Comparison of ENCODE assay signal across 24 mouse cellular contexts in the genomic region with DNA sequence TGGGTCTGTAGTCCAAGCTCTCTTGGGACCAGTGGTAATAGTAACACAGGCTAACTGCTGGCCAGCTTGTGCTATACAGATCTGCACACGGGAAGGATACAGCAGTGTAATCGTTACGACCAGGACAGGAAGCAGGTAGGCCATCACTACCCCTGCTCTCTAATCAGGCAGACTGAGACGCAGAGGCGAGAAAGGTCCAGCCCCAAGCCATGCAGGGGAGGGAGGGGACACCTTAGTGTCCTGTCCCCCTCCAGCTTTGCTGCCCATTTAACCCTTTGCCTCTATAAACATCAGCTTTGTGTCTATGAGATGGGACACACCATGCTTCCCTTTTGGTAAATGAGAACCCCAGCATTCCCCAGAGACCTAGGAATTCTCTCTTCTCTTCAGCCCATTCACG.
DNase-seq lines count a peak whose midpoint lies in the region; ATAC-seq and TF ChIP-seq lines count a peak whose summit lies in the region.
"Had no signal": no experiment of that assay in that cellular context is flagged by ENCODE, and none has a peak within 500 bp of the region (broad histone marks: within the 10 kb centered on the region; RNA-seq: fewer than 3 reads in every experiment).

No protein-coding gene starts in this region.

- no peak overlapping the region for H3K4me3 ChIP-seq in lung, embryonic 14.5 days (ENCODE audit: low read depth, low read length)
- no peak overlapping the region for H3K4me3 ChIP-seq in embryonic facial prominence, embryonic 10.5 days
- no peak overlapping the region for H3K4me3 ChIP-seq in intestine, postnatal 0 days (ENCODE audit: low read depth, low read length)
- H3K4me3 ChIP-seq: limb, embryonic 12.5 days; liver, embryonic 12.5 days; midbrain, embryonic 15.5 days; myocyte; neural tube, embryonic 13.5 days had no signal

- no peak overlapping the region for H3K9ac ChIP-seq in lung, embryonic 14.5 days
- H3K9ac ChIP-seq in intestine, postnatal 0 days (ENCODE audit: low read depth, low read length): no peak overlapping the region
- H3K9ac ChIP-seq: hindbrain, embryonic 14.5 days; limb, embryonic 12.5 days; liver, embryonic 12.5 days; liver, postnatal 0 days; midbrain, embryonic 15.5 days; neural tube, embryonic 13.5 days had no signal

- DNase-seq in lung, embryonic 14.5 days: no peak
- no peak for DNase-seq in lung, postnatal 4 days
- peak; percentile 74 for DNase-seq in 3T3-L1 (ENCODE audit: low read depth, low spot score)
- DNase-seq in embryonic facial prominence, embryonic 10.5 days (ENCODE audit: low spot score): no peak
- no peak for DNase-seq in embryo, embryonic 9.5 days (ENCODE audit: extremely low spot score)
- no peak for DNase-seq in T-cell, adult 2 months (ENCODE audit: low spot score)
- DNase-seq: cerebellum, adult 2 months; cerebellum, postnatal 14 days; heart, postnatal 4 days; kidney, adult 8-10 months; kidney, postnatal 10 days; liver, postnatal 0 days; right cerebral cortex, postnatal 4 days; thymus, adult 18-20 months; thymus, postnatal 25 days had no signal

- no peak for TF ChIP-seq CTCF in lung, embryonic 14.5 days (IDR thresholded peaks at IDR 0.05; ENCODE audit: low read depth)
- TF ChIP-seq CTCF in intestine, postnatal 0 days (IDR thresholded peaks at IDR 0.05; ENCODE audit: low read depth): no peak

- no peaks in the 10 kb centered on the region for H3K36me3 ChIP-seq in lung, embryonic 14.5 days (ENCODE audit: insufficient read depth)
- H3K36me3 ChIP-seq in embryonic facial prominence, embryonic 10.5 days (replicated peaks): no peaks in the 10 kb centered on the region
- H3K36me3 ChIP-seq in intestine, postnatal 0 days (ENCODE audit: control insufficient read depth, insufficient read depth): no peaks in the 10 kb centered on the region
- H3K36me3 ChIP-seq: limb, embryonic 12.5 days; liver, embryonic 12.5 days; midbrain, embryonic 15.5 days; neural tube, embryonic 13.5 days had no signal

- no peaks in the 10 kb centered on the region for H3K27me3 ChIP-seq in lung, embryonic 14.5 days (ENCODE audit: insufficient read depth, low read length)
- H3K27me3 ChIP-seq in embryonic facial prominence, embryonic 10.5 days (replicated peaks; ENCODE audit: low read depth, poor library complexity, severe bottlenecking): peaks cover 11% of the 10 kb centered on the region; the same call in 1 of the 2 replicates
- no peaks in the 10 kb centered on the region for H3K27me3 ChIP-seq in intestine, postnatal 0 days (replicated peaks; ENCODE audit: control insufficient read depth, insufficient read depth, low read length)
- H3K27me3 ChIP-seq: CH12.LX; liver, embryonic 12.5 days; midbrain, embryonic 15.5 days; neural tube, embryonic 13.5 days had no signal

- peaks cover 28% of the 10 kb centered on the region for H3K4me1 ChIP-seq in lung, embryonic 14.5 days (ENCODE audit: insufficient read depth)
- H3K4me1 ChIP-seq in embryonic facial prominence, embryonic 10.5 days: peaks cover 78% of the 10 kb centered on the region
- peaks cover 17% of the 10 kb centered on the region for H3K4me1 ChIP-seq in intestine, postnatal 0 days (replicated peaks; ENCODE audit: control insufficient read depth, insufficient read depth, low read length)
- H3K4me1 ChIP-seq: liver, embryonic 12.5 days had no signal

- 41% methylated on average over 6 of the region's 6 CpGs for WGBS in lung, embryonic 14.5 days
- WGBS in embryonic facial prominence, embryonic 10.5 days: 53% methylated on average over 6 of the region's 6 CpGs
- WGBS in intestine, postnatal 0 days: 58% methylated on average over 6 of the region's 6 CpGs

- no peaks in the 10 kb centered on the region for H3K9me3 ChIP-seq in lung, embryonic 14.5 days (ENCODE audit: low read depth, low read length)
- no peaks in the 10 kb centered on the region for H3K9me3 ChIP-seq in embryonic facial prominence, embryonic 10.5 days
- no peaks in the 10 kb centered on the region for H3K9me3 ChIP-seq in intestine, postnatal 0 days (ENCODE audit: control insufficient read depth)
- H3K9me3 ChIP-seq: limb, embryonic 12.5 days; liver, embryonic 12.5 days; midbrain, embryonic 15.5 days; neural tube, embryonic 13.5 days had no signal

- no peak overlapping the region for H3K4me2 ChIP-seq in lung, embryonic 14.5 days
- H3K4me2 ChIP-seq in intestine, postnatal 0 days (replicated peaks; ENCODE audit: low read depth): no peak overlapping the region
- H3K4me2 ChIP-seq: hindbrain, embryonic 14.5 days; limb, embryonic 12.5 days; liver, embryonic 12.5 days; midbrain, embryonic 15.5 days; neural tube, embryonic 13.5 days had no signal

- H3K27ac ChIP-seq in lung, embryonic 14.5 days (ENCODE audit: low read depth): peak overlapping the region; percentile 39; the same call in 1 of the 2 replicates
- H3K27ac ChIP-seq in embryonic facial prominence, embryonic 10.5 days (replicated peaks): peak overlapping the region; percentile 78
- 0 out of 2 replicates have a peak overlapping the region, but pooled peaks have one; percentile 7 for H3K27ac ChIP-seq in intestine, postnatal 0 days (ENCODE audit: low read depth, low read length)
- H3K27ac ChIP-seq: hindbrain, embryonic 14.5 days; liver, embryonic 12.5 days; midbrain, embryonic 15.5 days; neural tube, embryonic 13.5 days had no signal

- no peak for ATAC-seq in lung, embryonic 14.5 days (ENCODE audit: insufficient read depth)
- no peak for ATAC-seq in intestine, postnatal 0 days
- ATAC-seq: inflammation-experienced regulatory T-cells, adult 6 months; liver, embryonic 12.5 days; liver, postnatal 0 days; midbrain, embryonic 15.5 days had no signal

Comparison
In these comparisons a context has a peak if more than half of its experiments do, and no peak if none do; other contexts are left out.
1. H3K27ac ChIP-seq: peak in every context shown above with its lines; median percentile 78 in embryonic facial prominence, embryonic 10.5 days; 39 in lung, embryonic 14.5 days; 7 in intestine, postnatal 0 days.